Mouse (Mus musculus) adrenal gland, adult 10 weeks (tissue): Measurements from ENCODE around the gene Ankmy2. TPM values are rescaled to one million over a fixed set of nuclear protein-coding genes. Genes with fewer than 3 reads are reported as not detected.

Experiments
- polyA plus RNA-seq: library from polyadenylated mRNA; stranded (reverse); fragments of 350-450 nt; fragmentation: Illumina TruSeq; extraction: RNeasy Lipid Tissue Mini Kit (QIAGEN cat#74804); gene quantifications from one replicate; pipeline ENCODE4 v1.2.3, GENCODE M21; 2014; ENCODE audit warnings: low read depth, low replicate concordance

Gene Ankmy2
- polyA plus RNA-seq, result 54.1 TPM

GRCm38 (mm10) chr12:36156637-36157303 lies at the start of gene Ankmy2:
Gene Ankmy2 (plus strand): TSS chr12:36157114.

GRCm38 (mm10) chr12:36157638-36158308 lies 859 bp downstream of the Ankmy2 start, which contains the start of gene Bzw2:
Gene Bzw2 (minus strand): TSS chr12:36158080.

Other genes starting within 250 kb of the Ankmy2 start
- not detected for gene Agr3, start 231.5 kb upstream of the Ankmy2 start, polyA plus RNA-seq
- not detected for gene Agr2, start 164.2 kb upstream of the Ankmy2 start, polyA plus RNA-seq
- 42.5 TPM for gene Tspan13, start 114.6 kb upstream of the Ankmy2 start, polyA plus RNA-seq
- gene Bzw2, start 966 bp downstream of the Ankmy2 start, polyA plus RNA-seq, result 19.3 TPM
- not detected for gene Lrrc72, start 96.3 kb downstream of the Ankmy2 start, polyA plus RNA-seq
- gene Sostdc1, start 157.0 kb downstream of the Ankmy2 start, polyA plus RNA-seq, result 1.2 TPM
- 9.6 TPM for gene Ispd, start 224.3 kb downstream of the Ankmy2 start, polyA plus RNA-seq
- gene D630036H23Rik, start 225.1 kb downstream of the Ankmy2 start, polyA plus RNA-seq, result not detected